Mouse (Mus musculus) C2C12 (cell line): ENCODE data around the gene Cdk19.

Source experiments
- CEBPB ChIP-seq: IDR thresholded peaks from one replicate; pipeline ENCODE4 v1.6.1; 2011; ENCODE audit warnings: low read depth, mild to moderate bottlenecking, control low read depth, moderate library complexity
- CTCF ChIP-seq: IDR thresholded peaks from one replicate; pipeline ENCODE4 v1.5.1; 2011; ENCODE audit not compliant: control insufficient read depth, insufficient read depth, insufficient read length
- MAX ChIP-seq: IDR thresholded peaks from one replicate; pipeline ENCODE4 v1.6.1; 2011; ENCODE audit warnings: mild to moderate bottlenecking, control low read depth
- MYOD1 ChIP-seq: IDR thresholded peaks from one replicate; pipeline ENCODE4 v1.6.1; 2011; ENCODE audit warnings: low read depth; ENCODE audit not compliant: control insufficient read depth, insufficient read length
- USF1 ChIP-seq: IDR thresholded peaks from one replicate; pipeline ENCODE4 v1.6.1; 2011; ENCODE audit warnings: low read depth, mild to moderate bottlenecking, control low read depth, moderate library complexity

DNA sequence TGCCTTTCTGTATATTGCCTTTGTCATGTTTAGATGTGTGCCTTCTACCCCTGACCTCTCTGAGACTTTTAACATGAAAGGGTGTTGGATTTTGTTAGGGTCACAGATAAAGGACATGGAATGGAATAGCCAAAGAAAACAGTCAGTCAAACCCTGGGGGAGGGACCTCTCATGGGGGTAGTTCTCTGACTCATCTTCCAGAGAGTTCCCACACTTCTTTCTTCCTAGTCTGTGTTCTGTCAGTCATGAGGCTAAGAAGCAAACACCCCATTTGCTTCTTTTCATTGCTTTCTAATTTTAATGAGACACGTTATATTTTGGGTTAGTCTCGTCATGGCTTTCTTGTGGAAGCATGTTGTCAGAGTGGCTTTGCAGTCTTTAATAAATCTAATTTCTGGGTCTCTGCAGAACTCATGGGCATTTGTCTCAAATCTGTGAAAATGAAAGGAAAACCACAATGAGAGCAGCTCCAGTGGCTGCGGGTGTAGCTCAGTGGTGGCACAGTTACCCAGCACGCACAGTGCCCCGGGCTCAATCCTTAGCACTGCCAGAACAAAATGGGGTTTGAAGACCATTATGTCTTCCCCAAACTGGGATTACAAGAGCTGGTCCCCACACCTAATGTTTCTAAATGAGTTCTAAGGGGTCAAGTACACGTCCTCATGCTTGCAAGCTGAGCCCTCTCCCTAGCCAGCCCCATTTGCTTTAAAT lies 149.9 kb downstream of the Cdk19 start:
- TF ChIP-seq USF1 (no peak), CTCF (no peak), CEBPB (no peak), MAX (no peak), MYOD1 (no peak)
